In the genomic region with DNA sequence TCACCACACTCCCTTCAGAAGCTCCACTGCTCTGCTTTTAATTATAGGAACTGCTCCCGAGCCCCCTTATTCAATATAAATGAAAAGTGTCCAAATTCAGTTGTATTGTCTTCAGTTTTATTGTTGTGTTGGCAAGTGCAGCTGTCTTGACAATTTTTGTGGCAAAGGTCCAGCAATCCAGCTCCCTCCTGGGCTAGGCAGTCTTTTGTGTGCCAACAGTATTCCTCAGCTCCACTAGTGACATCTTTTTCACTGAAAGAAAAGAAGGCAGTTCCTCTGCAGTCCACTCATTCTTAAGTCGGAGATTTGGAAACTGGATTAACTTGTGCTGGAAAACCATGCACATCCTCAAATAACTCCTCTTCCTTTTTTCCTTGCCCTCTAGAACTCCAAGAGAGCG, we compare ENCODE assay signal across 26 mouse cellular contexts. TPM values are rescaled to one million over a fixed set of nuclear protein-coding genes. Genes with fewer than 3 reads are reported as not detected.
DNase-seq lines count a peak whose midpoint lies in the region; ATAC-seq and TF ChIP-seq lines count a peak whose summit lies in the region.
"Had no signal": no experiment of that assay in that cellular context is flagged by ENCODE, and none has a peak within 500 bp of the region (broad histone marks: within the 10 kb centered on the region; RNA-seq: fewer than 3 reads in every experiment).

No protein-coding gene starts in this region.

- no peak overlapping the region for H3K9ac ChIP-seq in forebrain, embryonic 16.5 days (replicated peaks; ENCODE audit: low read depth, low read length)
- no peak overlapping the region for H3K9ac ChIP-seq in hindbrain, postnatal 0 days (replicated peaks; ENCODE audit: low read length)
- no peak overlapping the region for H3K9ac ChIP-seq in hindbrain, embryonic 12.5 days
- H3K9ac ChIP-seq: forebrain, embryonic 12.5 days; heart, embryonic 13.5 days; limb, embryonic 12.5 days; liver, embryonic 12.5 days; neural tube, embryonic 12.5 days had no signal

- DNase-seq in cerebellum, adult 11 months, result peak; percentile 9
- no peak for DNase-seq in cerebellum, adult 8-10 months
- DNase-seq in forebrain, embryonic 10.5 days (ENCODE audit: extremely low spot score, low spot score), result no peak
- DNase-seq in hindbrain, postnatal 0 days (ENCODE audit: low spot score), result peak; percentile 41
- DNase-seq in cerebellum, postnatal 14 days, result peak; percentile 45 to 52
- no peak for DNase-seq in embryo, embryonic 10 days (ENCODE audit: low spot score)
- DNase-seq: adrenal gland, postnatal 14 days; gastrocnemius, postnatal 25 days; heart, adult 2 months; heart, postnatal 14 days; kidney, postnatal 25 days; lung, adult 18-20 months; lung, postnatal 10 days; right cerebral cortex, postnatal 25 days; spleen, adult 18-20 months had no signal

- no peak for TF ChIP-seq CTCF in hindbrain, postnatal 0 days (IDR thresholded peaks at IDR 0.05; ENCODE audit: low read depth)

- no peaks in the 10 kb centered on the region for H3K27me3 ChIP-seq in forebrain, embryonic 16.5 days (replicated peaks; ENCODE audit: control insufficient read depth, insufficient read depth, low read length)
- no peaks in the 10 kb centered on the region for H3K27me3 ChIP-seq in forebrain, embryonic 10.5 days (ENCODE audit: poor library complexity, severe bottlenecking)
- no peaks in the 10 kb centered on the region for H3K27me3 ChIP-seq in hindbrain, postnatal 0 days (ENCODE audit: insufficient read depth, low read length)
- no peaks in the 10 kb centered on the region for H3K27me3 ChIP-seq in hindbrain, embryonic 12.5 days
- H3K27me3 ChIP-seq: forebrain, embryonic 12.5 days; heart, embryonic 13.5 days; limb, embryonic 12.5 days; liver, embryonic 12.5 days; neural tube, embryonic 12.5 days had no signal

- no peak overlapping the region for H3K4me3 ChIP-seq in forebrain, embryonic 16.5 days (replicated peaks; ENCODE audit: low read length)
- no peak overlapping the region for H3K4me3 ChIP-seq in forebrain, embryonic 10.5 days
- no peak overlapping the region for H3K4me3 ChIP-seq in hindbrain, postnatal 0 days (ENCODE audit: low read length)
- no peak overlapping the region for H3K4me3 ChIP-seq in hindbrain, embryonic 12.5 days
- H3K4me3 ChIP-seq: forebrain, embryonic 12.5 days; heart, adult 2 months; heart, embryonic 13.5 days; layer of hippocampus, adult 2 months; limb, embryonic 12.5 days; liver, embryonic 12.5 days; neural tube, embryonic 12.5 days had no signal

- H3K4me1 ChIP-seq in forebrain, embryonic 16.5 days (replicated peaks; ENCODE audit: control insufficient read depth, insufficient read depth, low read length), result peaks cover 10% of the 10 kb centered on the region
- H3K4me1 ChIP-seq in forebrain, embryonic 10.5 days, result peaks cover 9% of the 10 kb centered on the region; the same call in 1 of the 2 replicates
- H3K4me1 ChIP-seq in hindbrain, postnatal 0 days (ENCODE audit: insufficient read depth, low read length), result peaks cover 6% of the 10 kb centered on the region
- H3K4me1 ChIP-seq in hindbrain, embryonic 12.5 days, result 0 out of 2 replicates have a peak, but pooled peaks cover 3% of the 10 kb centered on the region
- H3K4me1 ChIP-seq: forebrain, embryonic 12.5 days; liver, embryonic 12.5 days; neural tube, embryonic 12.5 days had no signal

- no peak overlapping the region for H3K4me2 ChIP-seq in forebrain, embryonic 16.5 days (ENCODE audit: low read length)
- no peak overlapping the region for H3K4me2 ChIP-seq in hindbrain, postnatal 0 days (ENCODE audit: low read depth, low read length)
- no peak overlapping the region for H3K4me2 ChIP-seq in hindbrain, embryonic 12.5 days (replicated peaks)
- H3K4me2 ChIP-seq: forebrain, embryonic 12.5 days; heart, embryonic 13.5 days; limb, embryonic 12.5 days; liver, embryonic 12.5 days; midbrain, embryonic 11.5 days; neural tube, embryonic 12.5 days had no signal

- no peaks in the 10 kb centered on the region for H3K9me3 ChIP-seq in forebrain, embryonic 16.5 days (ENCODE audit: control insufficient read depth, low read length)
- H3K9me3 ChIP-seq in forebrain, embryonic 10.5 days, result no peaks in the 10 kb centered on the region
- no peaks in the 10 kb centered on the region for H3K9me3 ChIP-seq in hindbrain, postnatal 0 days (ENCODE audit: low read length)
- H3K9me3 ChIP-seq in hindbrain, embryonic 12.5 days (replicated peaks), result no peaks in the 10 kb centered on the region
- H3K9me3 ChIP-seq: forebrain, embryonic 12.5 days; heart, embryonic 13.5 days; limb, embryonic 12.5 days; liver, embryonic 12.5 days; neural tube, embryonic 12.5 days had no signal

- peak; percentile 55 for ATAC-seq in forebrain, embryonic 16.5 days
- no peak for ATAC-seq in hindbrain, postnatal 0 days
- no peak for ATAC-seq in hindbrain, embryonic 12.5 days (ENCODE audit: low FRiP score)
- ATAC-seq: activated CD4-positive, CD25-positive, alpha-beta regulatory T cell, adult 4 months; intestine, postnatal 0 days; liver, embryonic 12.5 days had no signal

- H3K36me3 ChIP-seq in forebrain, embryonic 16.5 days (ENCODE audit: control insufficient read depth, insufficient read depth), result no peaks in the 10 kb centered on the region
- peaks cover 10% of the 10 kb centered on the region for H3K36me3 ChIP-seq in forebrain, embryonic 10.5 days (replicated peaks)
- H3K36me3 ChIP-seq in hindbrain, postnatal 0 days (ENCODE audit: insufficient read depth, low read length), result no peaks in the 10 kb centered on the region
- H3K36me3 ChIP-seq in hindbrain, embryonic 12.5 days, result no peaks in the 10 kb centered on the region
- H3K36me3 ChIP-seq: heart, embryonic 13.5 days; liver, embryonic 12.5 days had no signal

- no peak overlapping the region for H3K27ac ChIP-seq in forebrain, embryonic 16.5 days (ENCODE audit: low read length)
- H3K27ac ChIP-seq in forebrain, embryonic 10.5 days, result no peak overlapping the region
- no peak overlapping the region for H3K27ac ChIP-seq in hindbrain, postnatal 0 days
- no peak overlapping the region for H3K27ac ChIP-seq in hindbrain, embryonic 12.5 days
- H3K27ac ChIP-seq: forebrain, embryonic 12.5 days; heart, adult 2 months; heart, embryonic 13.5 days; layer of hippocampus, adult 2 months; limb, embryonic 12.5 days; liver, embryonic 12.5 days; neural tube, embryonic 12.5 days had no signal

- 38% methylated on average over 3 of the region's 3 CpGs for WGBS in forebrain, embryonic 16.5 days
- WGBS in forebrain, embryonic 10.5 days, result 86% methylated on average over 3 of the region's 3 CpGs
- 45% methylated on average over 3 of the region's 3 CpGs for WGBS in hindbrain, postnatal 0 days
- 79% methylated on average over 3 of the region's 3 CpGs for whole genome bisulfite sequencing in hindbrain, embryonic 12.5 days

RNA-seq across cellular contexts. Expression of a gene that starts 25.3 kb away (rescaled TPM):
- polyA plus RNA-seq in forebrain, embryonic 16.5 days (2015; fragmentation: Nextera tagmentation; extraction: Ambion mirVana), result 17.0 and 18.2 TPM in 2 replicates
- polyA plus RNA-seq in forebrain, embryonic 10.5 days (2016; fragmentation: Nextera tagmentation; extraction: Ambion mirVana), result 5.1 and 5.5 TPM in 2 replicates
- total RNA-seq in hindbrain, postnatal 0 days (2014; rRNA removed), result 97.9 and 100 TPM in 2 replicates
- polyA plus RNA-seq in hindbrain, postnatal 0 days (2015; fragmentation: Nextera tagmentation; extraction: Ambion mirVana), result 13.4 and 13.5 TPM in 2 replicates
- polyA plus RNA-seq in hindbrain, embryonic 12.5 days (2016; fragmentation: Nextera tagmentation; extraction: Ambion mirVana), result 12.4 and 13.8 TPM in 2 replicates

Comparison
In these comparisons a context has a peak if more than half of its experiments do, and no peak if none do; other contexts are left out.
1. DNase-seq: peak in cerebellum, adult 11 months (single experiment), hindbrain, postnatal 0 days (single experiment) and cerebellum, postnatal 14 days (2 of 2); none in cerebellum, adult 8-10 months (single experiment), forebrain, embryonic 10.5 days (single experiment) and embryo, embryonic 10 days (single experiment).